Mouse (Mus musculus) E14TG2a.4 (cell line): Measurements from ENCODE around the gene Ggn.

Source experiments
- CTCF ChIP-seq: conservative IDR thresholded peaks from 2 replicates; pipeline ENCODE4 v1.5.1; 2014; ENCODE audit warnings: low read length
- NANOG ChIP-seq: IDR thresholded peaks from 2 replicates; pipeline ENCODE4 v1.6.1; 2014; ENCODE audit warnings: borderline replicate concordance, low read length, mixed read lengths
- POU5F1 ChIP-seq: IDR thresholded peaks from 2 replicates; pipeline ENCODE4 v1.6.1; 2014; ENCODE audit warnings: low read length, borderline replicate concordance

- TF ChIP-seq CTCF (no peak), POU5F1 (no peak), NANOG (no peak)
Observed at GRCm38 (mm10) chr7:29158264-29158663, 11.7 kb upstream of the Ggn start.
